Mouse (Mus musculus): ENCODE results near the gene Bglap3.
"Not testable (repeated sequence)": the region's sequence is repeated elsewhere in the genome, so short reads cannot be mapped to it uniquely, and the experiment has no call there.

Gene Bglap3

GRCm38 (mm10) chr3:88378599-88378998 is 6.1 kb upstream of the Bglap3 start, which contains the start of gene Bglap2:
Gene Bglap2 (minus strand): TSS chr3:88378699.
- in situ Hi-C loops (cut with MboI, MseI): not testable (repeated sequence)

- in situ Hi-C loops (cut with MboI, MseI): not testable (repeated sequence)
Measured at GRCm38 (mm10) chr3:88376644-88377043, 4.1 kb upstream of the Bglap3 start.

- in situ Hi-C loops (cut with MboI, MseI): not testable (repeated sequence)
Measured at GRCm38 (mm10) chr3:88375750-88376626, 3.4 kb upstream of the Bglap3 start.

GRCm38 (mm10) chr3:88368511-88368910 is 4.0 kb downstream of the Bglap3 start:
- in situ Hi-C loops (cut with MboI, MseI): loop anchor here (10.0 kb wide), 1 partner anchor 1366 kb away; no protein-coding TSS in a partner anchor

- in situ Hi-C loops (cut with MboI, MseI): loop anchor here (10.0 kb wide), 1 partner anchor 1367 kb away; no protein-coding TSS in a partner anchor
Measured at GRCm38 (mm10) chr3:88367517-88367916, 5.0 kb downstream of the Bglap3 start.

- in situ Hi-C loops (cut with MboI, MseI): loop anchor here (10.0 kb wide), 1 partner anchor 1368 kb away; no protein-coding TSS in a partner anchor
Measured at GRCm38 (mm10) chr3:88366830-88367428, 5.6 kb downstream of the Bglap3 start.

- in situ Hi-C loops (cut with MboI, MseI): loop anchor here (10.0 kb wide), 1 partner anchor 1369 kb away; no protein-coding TSS in a partner anchor
Measured at GRCm38 (mm10) chr3:88365705-88366361, 6.7 kb downstream of the Bglap3 start.

GRCm38 (mm10) chr3:88364337-88364736 is 8.2 kb downstream of the Bglap3 start, which contains the start of gene Paqr6:
Gene Paqr6 (plus strand): TSS chr3:88364584.
- in situ Hi-C loops (cut with MboI, MseI): loop anchor here (10.0 kb wide), 1 partner anchor 1370 kb away; no protein-coding TSS in a partner anchor

GRCm38 (mm10) chr3:88363700-88364099 is 8.8 kb downstream of the Bglap3 start:
- in situ Hi-C loops (cut with MboI, MseI): loop anchor here (10.0 kb wide), 1 partner anchor 1371 kb away; no protein-coding TSS in a partner anchor

GRCm38 (mm10) chr3:88361612-88362313 is 10.8 kb downstream of the Bglap3 start:
- in situ Hi-C loops (cut with MboI, MseI): loop anchor here (10.0 kb wide), 1 partner anchor 1373 kb away; no protein-coding TSS in a partner anchor

GRCm38 (mm10) chr3:88361096-88361495 is 11.4 kb downstream of the Bglap3 start:
- in situ Hi-C loops (cut with MboI, MseI): loop anchor here (10.0 kb wide), 1 partner anchor 1374 kb away; no protein-coding TSS in a partner anchor

- in situ Hi-C loops (cut with MboI, MseI): loop anchor here (10.0 kb wide), 1 partner anchor 1375 kb away; no protein-coding TSS in a partner anchor
Measured at GRCm38 (mm10) chr3:88359989-88360388, 12.6 kb downstream of the Bglap3 start.

GRCm38 (mm10) chr3:88359584-88359983 is 13.0 kb downstream of the Bglap3 start:
- in situ Hi-C loops (cut with MboI, MseI): no loop called here

GRCm38 (mm10) chr3:88354396-88355165 is 18.0 kb downstream of the Bglap3 start:
- in situ Hi-C loops (cut with MboI, MseI): loop anchor here (5.0 kb wide), 1 partner anchor 42 kb away; no protein-coding TSS in a partner anchor

- in situ Hi-C loops (cut with MboI, MseI): loop anchor here (5.0 kb wide), 1 partner anchor 41 kb away; no protein-coding TSS in a partner anchor
Measured at GRCm38 (mm10) chr3:88352907-88353306, 19.6 kb downstream of the Bglap3 start.

- in situ Hi-C loops (cut with MboI, MseI): loop anchor here (5.0 kb wide), 1 partner anchor 38 kb away; no protein-coding TSS in a partner anchor
Measured at GRCm38 (mm10) chr3:88350732-88351131, 21.8 kb downstream of the Bglap3 start.

- in situ Hi-C loops (cut with MboI, MseI): no loop called here
Measured at GRCm38 (mm10) chr3:88339006-88339405, 33.5 kb downstream of the Bglap3 start.

GRCm38 (mm10) chr3:88338316-88338715 is 34.2 kb downstream of the Bglap3 start:
- in situ Hi-C loops (cut with MboI, MseI): no loop called here

GRCm38 (mm10) chr3:88337367-88338020 is 35.0 kb downstream of the Bglap3 start:
- in situ Hi-C loops (cut with MboI, MseI): no loop called here
